Mouse (Mus musculus): Measurements from ENCODE around the gene Rbbp5.

Rbbp5 gene

GRCm38 (mm10) chr1:132541824-132542599 lies 64.8 kb downstream of the Rbbp5 start:
- DNase-seq, result no peak

DNA sequence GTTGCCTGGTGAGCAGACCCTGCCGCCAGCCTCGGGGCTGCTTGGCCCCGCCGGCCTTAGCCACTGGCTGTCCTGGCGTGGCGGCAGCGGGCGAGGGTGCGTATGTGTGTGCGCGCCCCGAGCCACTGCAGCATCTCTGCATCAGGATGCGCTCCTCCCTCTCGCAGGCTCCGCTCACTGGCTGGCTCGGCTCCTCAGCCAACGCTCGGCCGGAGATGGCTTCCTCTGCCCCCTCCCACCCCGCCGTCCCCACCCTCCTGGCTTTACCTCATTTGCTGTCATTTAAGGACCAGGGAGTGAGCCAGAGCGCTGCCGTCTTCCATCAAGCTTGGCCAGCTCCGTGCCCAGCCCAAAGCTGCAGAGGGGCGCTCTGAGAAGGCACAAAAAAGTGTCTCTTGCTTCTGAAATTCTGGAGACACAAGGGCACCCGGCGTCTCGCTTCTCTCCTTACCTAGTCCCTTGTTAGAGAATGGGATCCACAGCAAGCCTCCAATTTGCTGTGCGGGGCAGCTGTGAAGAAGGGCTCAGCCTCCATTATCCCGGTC lies 65.7 kb downstream of the Rbbp5 start, which contains the start of gene Cntn2:
Gene Cntn2 (minus strand): TSS at position 495 of the 545 bp plus-strand sequence.
- no peak for DNase-seq

- no peak for DNase-seq
These were observed 66.6 kb downstream of the Rbbp5 start for GRCm38 (mm10) chr1:132543789-132544188.
